Mouse (Mus musculus): ENCODE data around the gene Fgfrl1. TPM values are rescaled to one million over a fixed set of nuclear protein-coding genes. Genes with fewer than 3 reads are reported as not detected.
A peak's percentile ranks its signal among the peaks of the same experiment; 100 is the strongest.

Fgfrl1 gene
- total RNA-seq, 2 experiments from 2014 or later = 7.5 to 16.8 TPM

- ATAC-seq (replicated peaks; ENCODE audit: low FRiP score, low TSS enrichment, poor library complexity, severe bottlenecking) = peak; percentile 56
Observed at GRCm38 (mm10) chr5:108694352-108695261, 2.4 kb downstream of the Fgfrl1 start.

- no peak for ATAC-seq (replicated peaks; ENCODE audit: low FRiP score, low TSS enrichment, poor library complexity, severe bottlenecking)
Observed at GRCm38 (mm10) chr5:108695861-108696260, 3.7 kb downstream of the Fgfrl1 start.

DNA sequence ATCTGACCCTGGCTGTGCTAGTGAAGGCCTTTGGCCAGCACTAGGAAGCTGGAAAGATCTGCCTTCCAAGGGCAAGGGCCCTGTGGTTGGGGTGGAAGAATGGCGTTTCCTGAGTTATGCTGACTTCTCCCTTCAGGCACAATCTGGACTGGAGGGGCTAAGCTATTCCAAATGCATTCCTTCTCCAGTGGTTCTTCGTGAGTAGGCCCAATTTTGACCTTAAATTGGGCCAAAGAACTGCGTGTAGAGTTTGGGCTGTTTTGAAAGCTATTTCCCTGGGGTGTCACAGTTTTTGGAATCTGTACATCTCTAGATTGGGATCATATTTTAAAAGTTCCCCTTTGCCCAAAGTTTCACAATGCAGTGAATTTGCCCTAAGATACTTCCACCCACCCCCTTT lies 4.4 kb downstream of the Fgfrl1 start:
- no peak for ATAC-seq (replicated peaks; ENCODE audit: low FRiP score, low TSS enrichment, poor library complexity, severe bottlenecking)

DNA sequence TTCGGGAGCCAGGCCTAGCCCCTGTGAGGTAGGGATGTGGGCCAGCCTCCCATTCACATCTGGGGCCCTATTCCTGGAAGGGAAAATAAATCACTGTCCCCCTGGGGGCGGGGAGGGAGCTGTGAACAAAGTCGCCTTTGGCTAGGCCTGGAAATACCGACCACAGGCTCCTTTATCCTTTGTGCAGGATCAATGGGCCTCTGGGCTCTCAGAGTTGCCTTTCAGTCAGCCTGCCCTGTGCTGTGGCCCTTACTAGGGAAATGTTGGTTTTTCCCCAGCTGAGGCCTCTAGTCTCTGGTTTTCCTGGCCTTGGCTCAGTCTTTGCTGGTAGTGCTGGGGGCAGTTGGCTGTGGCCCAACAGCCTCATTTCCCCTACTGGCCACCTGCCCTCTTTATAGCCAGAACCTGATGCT lies 5.2 kb downstream of the Fgfrl1 start:
- no peak for ATAC-seq (replicated peaks; ENCODE audit: low FRiP score, low TSS enrichment, poor library complexity, severe bottlenecking)

GRCm38 (mm10) chr5:108700346-108700745 lies 8.2 kb downstream of the Fgfrl1 start:
- no peak for ATAC-seq (replicated peaks; ENCODE audit: low FRiP score, low TSS enrichment, poor library complexity, severe bottlenecking)

GRCm38 (mm10) chr5:108701341-108702021 lies 9.3 kb downstream of the Fgfrl1 start:
- no peak for ATAC-seq (replicated peaks; ENCODE audit: low FRiP score, low TSS enrichment, poor library complexity, severe bottlenecking)

DNA sequence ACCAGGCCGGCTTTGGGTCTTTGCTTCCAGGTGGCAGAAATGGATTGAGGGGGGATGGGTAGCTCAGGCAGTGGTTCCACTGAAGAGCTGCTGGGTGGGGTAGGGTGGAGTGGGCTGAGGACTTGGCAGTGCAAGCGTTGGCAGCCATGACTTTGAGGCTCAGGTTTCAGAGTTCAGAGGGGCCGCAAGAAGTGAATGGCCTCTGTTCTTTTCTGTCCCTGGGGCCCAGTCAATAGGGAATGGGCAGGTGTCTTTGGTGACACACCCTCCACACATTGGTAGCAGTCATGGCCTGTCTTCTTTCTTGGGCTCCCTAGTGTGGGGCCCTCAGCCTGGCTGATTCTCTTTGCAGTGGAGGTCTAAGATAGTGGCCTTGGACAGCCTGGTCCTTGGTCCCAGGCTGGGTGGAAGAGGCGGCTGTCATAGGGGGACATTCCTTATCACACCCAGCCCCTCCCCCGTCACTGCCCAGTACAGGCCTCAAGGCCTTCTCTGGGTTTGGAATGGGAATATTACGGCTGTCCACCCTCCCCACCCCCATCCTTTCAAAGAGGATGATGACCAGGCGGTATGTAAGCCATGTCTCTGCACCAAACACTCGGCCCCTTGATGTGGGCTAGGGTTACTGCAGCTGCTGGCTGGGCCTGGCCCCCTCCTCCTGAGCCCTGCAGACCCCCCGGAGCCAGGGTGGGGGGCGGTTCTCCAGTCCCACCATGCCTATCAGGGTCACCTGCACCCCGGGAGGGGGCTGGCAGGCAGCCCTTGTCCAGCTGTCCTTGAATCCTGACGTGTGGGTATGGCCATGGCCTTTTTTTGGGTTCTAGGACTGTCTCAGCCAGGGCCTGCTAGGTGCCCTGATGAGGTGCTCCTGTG lies 11.8 kb downstream of the Fgfrl1 start:
- ATAC-seq (replicated peaks; ENCODE audit: low FRiP score, low TSS enrichment, poor library complexity, severe bottlenecking) = no peak

DNA sequence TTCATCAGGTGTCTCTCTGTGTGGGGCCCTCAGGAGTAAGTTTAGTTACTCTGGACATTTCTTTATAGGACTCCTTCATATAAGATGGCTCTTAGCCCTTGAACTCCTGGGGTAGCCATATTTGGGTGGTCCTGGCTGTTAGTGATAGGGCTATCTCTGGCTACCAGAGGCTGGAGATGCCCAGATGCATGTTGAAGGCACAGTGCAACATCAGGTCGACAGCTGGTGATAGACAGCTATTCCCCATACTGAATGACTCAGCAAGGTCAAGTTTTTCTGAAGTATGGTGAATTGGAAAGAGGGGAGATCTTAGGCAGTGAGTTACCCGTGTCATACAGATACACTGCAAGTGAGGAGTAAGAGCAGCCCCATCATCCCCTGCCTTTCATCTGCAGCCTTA lies 15.6 kb downstream of the Fgfrl1 start:
- peak; percentile 67 for ATAC-seq (replicated peaks; ENCODE audit: low FRiP score, low TSS enrichment, poor library complexity, severe bottlenecking)

DNA sequence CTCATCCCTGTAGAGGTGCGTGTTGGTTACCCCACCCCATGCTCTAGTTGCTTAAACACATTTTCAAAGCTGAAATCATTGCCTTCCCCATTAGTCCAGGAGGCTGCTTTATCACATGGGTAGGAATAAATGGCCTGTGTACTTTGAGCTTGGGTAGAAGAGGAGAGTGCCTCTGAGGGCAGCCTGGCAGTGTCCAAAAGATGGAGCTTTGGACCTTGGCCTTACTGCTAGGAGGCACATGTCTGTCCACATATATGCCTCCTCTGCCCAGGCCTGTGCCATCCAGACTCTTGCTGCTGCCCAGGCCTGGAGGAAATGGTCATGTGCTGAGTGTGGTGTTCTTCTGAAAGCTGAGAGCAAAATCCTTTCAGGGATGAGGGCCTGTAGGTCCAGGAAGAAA lies 16.2 kb downstream of the Fgfrl1 start:
- no peak for ATAC-seq (replicated peaks; ENCODE audit: low FRiP score, low TSS enrichment, poor library complexity, severe bottlenecking)

DNA sequence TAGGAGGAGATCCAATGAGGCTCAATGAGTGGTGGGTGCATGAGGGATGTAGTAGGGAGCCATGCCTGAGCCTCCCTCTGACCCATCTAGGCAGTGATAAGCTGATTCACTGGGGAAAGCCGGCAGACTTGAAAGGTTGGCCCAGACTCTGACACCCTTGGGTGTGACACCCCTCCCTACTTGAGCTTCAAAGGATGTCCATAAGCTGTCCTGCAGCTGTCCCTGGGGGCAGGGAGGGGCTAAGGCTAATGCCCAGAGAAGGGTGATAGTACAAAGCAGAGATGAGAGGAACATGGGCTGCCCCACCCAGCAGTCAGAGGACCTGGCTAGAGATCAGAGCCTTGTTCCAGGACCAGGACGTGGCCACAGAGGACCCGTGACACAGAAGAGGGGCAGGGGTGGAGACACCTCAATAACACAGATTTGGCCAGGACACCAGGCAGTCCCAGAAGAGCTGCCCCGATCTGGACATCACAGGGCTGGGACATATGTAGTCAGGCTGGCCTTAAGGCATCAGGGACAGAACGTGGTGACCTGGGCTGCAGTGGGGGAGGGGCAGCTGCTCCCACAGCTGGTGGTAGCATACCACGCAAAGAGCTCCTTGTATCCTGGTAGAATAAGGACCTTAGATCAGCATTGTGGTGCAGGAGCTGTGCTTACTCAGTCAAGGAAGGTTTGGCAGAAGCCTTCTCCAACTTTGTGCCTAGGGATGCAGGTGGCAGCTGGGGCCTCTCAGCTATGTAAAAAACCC lies 17.0 kb downstream of the Fgfrl1 start:
- no peak for ATAC-seq (replicated peaks; ENCODE audit: low FRiP score, low TSS enrichment, poor library complexity, severe bottlenecking)

- no peak for ATAC-seq (replicated peaks; ENCODE audit: low FRiP score, low TSS enrichment, poor library complexity, severe bottlenecking)
Observed at GRCm38 (mm10) chr5:108711968-108712367, 19.8 kb downstream of the Fgfrl1 start.

DNA sequence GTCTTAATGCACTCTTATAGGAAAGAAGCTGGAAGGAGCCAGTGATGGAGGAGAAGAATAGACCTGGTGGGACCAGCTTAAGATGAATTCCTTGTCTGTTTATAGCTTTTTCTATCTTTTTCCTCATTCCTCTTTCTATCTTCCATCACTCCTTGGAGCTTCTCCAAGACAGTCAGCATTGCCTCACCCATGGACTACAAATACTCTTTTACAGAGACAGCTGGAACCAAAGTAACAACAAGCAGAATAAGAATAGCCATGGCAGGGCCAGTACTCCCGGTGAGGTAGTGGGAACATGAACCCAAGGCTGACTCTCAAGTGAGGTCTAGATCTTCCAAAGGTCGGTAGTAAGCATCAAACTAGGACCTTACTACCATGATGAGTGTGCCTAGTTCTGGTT lies 20.9 kb downstream of the Fgfrl1 start:
- ATAC-seq (replicated peaks; ENCODE audit: low FRiP score, low TSS enrichment, poor library complexity, severe bottlenecking) = no peak

GRCm38 (mm10) chr5:108713691-108714090 lies 21.5 kb downstream of the Fgfrl1 start:
- no peak for ATAC-seq (replicated peaks; ENCODE audit: low FRiP score, low TSS enrichment, poor library complexity, severe bottlenecking)

DNA sequence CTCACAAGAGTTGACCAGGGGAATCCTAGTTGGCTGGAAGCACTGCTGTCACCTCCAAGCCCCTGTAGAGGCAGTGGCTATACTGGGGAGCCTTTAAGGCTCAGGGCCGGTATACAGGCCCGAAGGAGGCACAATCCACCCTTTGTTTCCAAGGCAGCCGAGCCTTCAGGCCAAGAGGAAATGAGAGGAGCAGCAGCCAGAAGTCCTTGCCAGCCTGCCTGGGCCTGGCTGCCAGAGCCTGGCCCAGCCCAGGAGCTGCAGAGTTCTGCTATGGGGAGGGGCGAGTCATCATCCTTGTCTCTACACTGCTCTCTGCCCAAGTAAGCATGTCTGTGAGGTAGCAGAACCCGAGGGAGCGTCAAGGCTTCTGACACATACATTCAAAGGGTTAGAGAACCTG lies 22.0 kb downstream of the Fgfrl1 start:
- no peak for ATAC-seq (replicated peaks; ENCODE audit: low FRiP score, low TSS enrichment, poor library complexity, severe bottlenecking)

- ATAC-seq (replicated peaks; ENCODE audit: low FRiP score, low TSS enrichment, poor library complexity, severe bottlenecking) = no peak
Observed at GRCm38 (mm10) chr5:108715974-108716373, 23.8 kb downstream of the Fgfrl1 start.

DNA sequence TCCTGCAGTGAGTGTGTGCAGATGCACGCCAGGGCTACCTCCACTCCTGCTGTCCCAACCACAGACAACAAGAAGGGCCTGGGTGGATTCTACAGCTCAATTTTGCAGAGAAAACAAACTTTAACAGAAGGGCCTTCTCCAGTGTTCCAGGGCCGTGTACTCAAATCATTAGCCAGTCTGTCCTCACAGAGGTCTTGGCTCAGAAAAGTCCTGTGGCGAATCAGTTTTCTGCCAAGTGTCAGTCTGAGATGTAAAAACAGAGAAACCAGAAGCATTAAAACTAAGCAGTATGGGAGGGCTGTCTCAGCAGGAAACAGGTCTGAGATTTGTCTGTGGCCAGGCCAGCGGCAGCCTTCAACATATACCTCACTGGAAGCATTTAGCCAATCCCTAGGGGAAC lies 25.9 kb downstream of the Fgfrl1 start:
- ATAC-seq (replicated peaks; ENCODE audit: low FRiP score, low TSS enrichment, poor library complexity, severe bottlenecking) = no peak

GRCm38 (mm10) chr5:108719761-108720160 lies 27.6 kb downstream of the Fgfrl1 start:
- ATAC-seq (replicated peaks; ENCODE audit: low FRiP score, low TSS enrichment, poor library complexity, severe bottlenecking) = peak; percentile 63; the same call in 1 of the 2 replicates

DNA sequence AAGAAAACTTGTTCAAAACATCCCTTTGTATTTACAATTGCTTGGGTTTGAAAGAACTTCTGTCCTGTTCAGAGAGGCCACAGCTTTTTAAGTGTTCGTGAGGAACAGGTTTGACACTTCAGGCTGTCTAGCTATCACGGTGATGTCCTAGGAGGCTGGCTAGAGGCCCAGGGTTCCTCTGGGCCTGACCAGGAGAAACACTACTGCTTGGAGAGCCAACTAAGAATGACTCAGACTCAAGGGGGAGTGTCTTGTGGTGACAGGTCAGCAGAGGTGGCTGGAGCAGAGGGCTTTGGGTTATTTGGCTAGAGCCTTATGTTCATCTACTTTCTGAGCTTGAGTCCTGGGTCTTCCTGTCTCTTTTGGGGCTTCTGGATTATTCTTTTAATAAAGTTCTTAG lies 31.8 kb downstream of the Fgfrl1 start:
- ATAC-seq (replicated peaks; ENCODE audit: low FRiP score, low TSS enrichment, poor library complexity, severe bottlenecking) = no peak

DNA sequence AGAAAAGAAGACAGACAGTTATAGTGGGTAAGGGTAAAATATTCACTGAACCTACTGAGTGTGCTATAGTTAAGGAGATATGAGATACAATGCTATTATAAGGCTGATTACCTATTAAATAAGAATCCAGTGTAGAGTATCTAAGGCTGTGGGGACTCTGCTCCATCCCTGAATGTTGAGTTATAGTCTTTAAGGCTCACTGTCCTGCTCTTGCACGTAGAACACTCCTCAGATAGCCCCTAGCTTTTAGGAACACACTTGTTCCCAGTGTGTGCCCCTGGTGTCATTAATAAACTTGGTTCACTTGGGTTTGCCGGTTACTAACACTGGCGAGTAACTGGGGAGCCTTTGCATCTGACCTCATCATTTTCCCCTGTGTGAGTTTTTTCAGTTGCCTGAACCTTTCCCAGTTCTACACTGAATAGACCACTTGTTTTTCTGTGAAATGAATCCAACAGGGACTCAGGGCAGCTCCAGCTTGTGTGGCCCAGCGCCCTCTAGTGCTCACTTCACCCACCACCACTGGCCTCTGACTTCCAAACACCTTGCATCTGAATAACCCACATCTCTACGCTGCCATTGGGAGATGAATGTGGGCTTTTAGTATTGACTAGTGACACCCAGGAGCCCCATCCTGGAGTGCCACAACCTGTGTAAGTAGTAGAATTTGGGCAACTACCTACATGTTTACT lies 34.5 kb downstream of the Fgfrl1 start:
- ATAC-seq (replicated peaks; ENCODE audit: low FRiP score, low TSS enrichment, poor library complexity, severe bottlenecking) = peak; percentile 92
